Mouse (Mus musculus) midbrain, embryonic 14.5 days (tissue): ENCODE data around the gene Nkpd1. TPM values are rescaled to one million over a fixed set of nuclear protein-coding genes. Genes with fewer than 3 reads are reported as not detected.

ENCODE experiments used
- ATAC-seq: fragments of 200-750 bp; cut with Nextera tagmentation; 2 replicates; pipeline ENCODE4 v1.8.0; 2017; ENCODE audit warnings: moderate number of reproducible peaks, moderate library complexity; ENCODE audit not compliant: low FRiP score, low TSS enrichment
- DNase-seq: peaks from one replicate; pipeline ENCODE4 v3.0.0-alpha.2; 2015
- H3K27ac ChIP-seq: fragments of 300-500 bp; sonication (generic); replicated peaks from 2 replicates; pipeline ENCODE4 v1.5.1; 2014; ENCODE audit warnings: mild to moderate bottlenecking, low read depth, low read length, moderate library complexity
- H3K27me3 ChIP-seq: fragments of 300-500 bp; sonication (generic); 2 replicates; pipeline ENCODE4 v1.6.1; 2014; ENCODE audit warnings: low read length, control low read depth, mixed read lengths; ENCODE audit not compliant: control insufficient read depth, insufficient read depth
- H3K36me3 ChIP-seq: fragments of 300-500 bp; sonication (generic); 2 replicates; pipeline ENCODE4 v1.6.1; 2014; ENCODE audit warnings: low read length, control low read depth; ENCODE audit not compliant: control insufficient read depth, insufficient read depth
- H3K4me1 ChIP-seq: fragments of 300-500 bp; sonication (generic); 2 replicates; pipeline ENCODE4 v1.6.1; 2014; ENCODE audit warnings: mild to moderate bottlenecking, antibody characterized with exemption, low read length, control low read depth; ENCODE audit not compliant: control insufficient read depth, insufficient read depth
- H3K4me2 ChIP-seq: fragments of 300-500 bp; sonication (generic); 2 replicates; pipeline ENCODE4 v1.6.1; 2014; ENCODE audit warnings: mild to moderate bottlenecking, low read length, moderate library complexity
- H3K4me3 ChIP-seq: fragments of 300-500 bp; sonication (generic); replicated peaks from 2 replicates; pipeline ENCODE4 v1.5.1; 2014; ENCODE audit warnings: low read depth, low read length
- H3K9ac ChIP-seq: fragments of 300-500 bp; sonication (generic); replicated peaks from 2 replicates; pipeline ENCODE4 v1.6.1; 2014; ENCODE audit warnings: mild to moderate bottlenecking, low read length, moderate library complexity
- H3K9me3 ChIP-seq: fragments of 300-500 bp; sonication (generic); 2 replicates; pipeline ENCODE4 v1.6.1; 2016; ENCODE audit warnings: low read length, control low read depth, mixed read lengths; ENCODE audit not compliant: control insufficient read depth
- WGBS: fragments of 180-500 bp; shearing (Covaris S2); extraction: QIAGEN DNeasy Blood & Tissue Kit; methylation state at CpG from one replicate; pipeline ENCODE4 v1.1.7; 2014; 5-methylcytosine and 5-hydroxymethylcytosine counted together
- polyA plus RNA-seq: library from polyadenylated mRNA; unstranded; fragments of >200 nt; fragmentation: Nextera tagmentation; extraction: Ambion mirVana; gene quantifications from 2 replicates; pipeline ENCODE4 v1.2.1, GENCODE M21; 2014

Nkpd1 gene
- polyA plus RNA-seq = 0.51 and 0.74 TPM in 2 replicates

DNA sequence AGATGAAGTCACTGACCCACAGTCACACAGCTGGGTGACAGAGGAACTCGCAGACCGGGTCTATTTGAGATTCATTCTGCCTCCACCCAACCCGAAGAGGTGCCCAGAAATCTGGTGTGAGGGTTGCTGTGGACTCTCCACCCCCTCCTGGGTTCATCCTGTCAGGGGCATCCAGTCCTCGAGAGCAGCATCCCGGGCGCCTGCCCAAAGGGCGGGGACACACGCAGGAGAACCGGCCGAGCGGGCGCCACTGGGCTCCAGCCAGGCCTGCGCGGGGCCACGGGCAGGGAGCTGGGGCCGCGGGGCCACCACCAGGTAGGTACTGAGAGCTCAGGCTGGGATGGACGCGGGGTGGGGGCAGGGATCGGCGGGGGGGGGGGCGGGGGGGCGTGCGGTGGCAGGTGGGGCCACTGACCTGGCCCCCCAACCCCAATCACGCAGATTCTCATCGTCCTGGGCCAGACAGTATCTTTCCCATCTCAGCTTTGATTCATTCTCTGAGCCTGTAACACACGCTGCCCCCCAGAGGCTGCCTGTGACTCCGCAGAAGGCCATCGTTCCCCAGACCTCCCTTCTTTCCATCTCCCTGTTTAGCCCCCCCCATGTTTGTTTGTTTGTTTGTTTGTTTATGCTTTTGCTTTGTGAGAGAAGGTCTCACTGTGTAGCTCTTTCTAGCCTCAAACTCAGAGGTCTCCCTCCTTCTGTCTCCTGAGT, at the start of gene Nkpd1:
Gene Nkpd1 (plus strand): TSS at position 187 of the 714 bp plus-strand sequence.
- Histone ChIP-seq H3K9ac (peak within 1 kb of the TSS; percentile 49), H3K4me3 (peak within 1 kb of the TSS; percentile 15), H3K27me3 (peaks cover 47% of the 10 kb centered on the region), H3K9me3 (no peaks in the 10 kb centered on the region), H3K4me2 (peak within 1 kb of the TSS; percentile 50), H3K27ac (no peak within 1 kb of the TSS), H3K36me3 (no peaks in the 10 kb centered on the region), H3K4me1 (peaks cover 4% of the 10 kb centered on the region; the same call in 1 of the 2 replicates)
- WGBS = 5% methylated on average over 28 of the region's 29 CpGs
- no peak for ATAC-seq
- peak; percentile 70 for DNase-seq

DNA sequence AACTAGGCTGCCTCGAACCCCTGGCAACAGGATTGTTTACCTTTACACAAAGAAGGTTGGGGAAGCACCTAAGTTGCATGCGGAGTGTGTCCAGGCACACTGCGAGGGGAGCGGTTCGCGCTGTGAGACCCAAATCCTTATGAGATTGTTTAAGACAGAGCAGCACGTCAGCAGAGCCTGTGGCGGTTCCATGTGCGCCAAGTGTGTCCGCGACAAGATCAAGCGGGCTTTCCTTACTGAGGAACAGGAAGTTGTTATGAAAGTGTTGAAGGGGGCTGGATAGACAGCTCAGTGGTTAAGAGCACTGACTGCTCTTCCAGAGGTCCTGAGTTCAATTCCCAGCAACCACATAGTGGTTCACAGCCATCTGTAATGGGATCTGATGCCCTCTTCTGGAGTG, 49.4 kb upstream of the Nkpd1 start:
- 63% methylated on average over 12 of the region's 12 CpGs for WGBS
- no peaks in the 10 kb centered on the region for H3K36me3 ChIP-seq
- no peak overlapping the region for H3K4me3 ChIP-seq
- DNase-seq (no peak), ATAC-seq (no peak)
- H3K27me3 ChIP-seq = peaks cover 43% of the 10 kb centered on the region
- no peak overlapping the region for H3K9ac ChIP-seq
- H3K9me3 ChIP-seq = no peaks in the 10 kb centered on the region
- H3K4me2 ChIP-seq = no peak overlapping the region
- no peak overlapping the region for H3K27ac ChIP-seq
- no peaks in the 10 kb centered on the region for H3K4me1 ChIP-seq

GRCm38 (mm10) chr7:19469404-19469803, 48.2 kb upstream of the Nkpd1 start:
- H3K4me1 ChIP-seq = no peaks in the 10 kb centered on the region
- H3K27ac ChIP-seq = no peak overlapping the region
- H3K36me3 ChIP-seq = no peaks in the 10 kb centered on the region
- H3K27me3 ChIP-seq = peaks cover 48% of the 10 kb centered on the region
- no peak overlapping the region for H3K4me3 ChIP-seq
- DNase-seq = no peak
- no peak overlapping the region for H3K9ac ChIP-seq
- ATAC-seq = no peak
- H3K9me3 ChIP-seq = no peaks in the 10 kb centered on the region
- WGBS = 20% methylated on average over 23 of the region's 23 CpGs
- H3K4me2 ChIP-seq = no peak overlapping the region

- no peaks in the 10 kb centered on the region for H3K9me3 ChIP-seq
- H3K27ac ChIP-seq = no peak overlapping the region
- no peak for DNase-seq
- no peak for ATAC-seq
- peaks cover 56% of the 10 kb centered on the region for H3K27me3 ChIP-seq
- 5% methylated on average over 14 of the region's 14 CpGs for WGBS
- H3K9ac ChIP-seq = no peak overlapping the region
- no peaks in the 10 kb centered on the region for H3K4me1 ChIP-seq
- no peaks in the 10 kb centered on the region for H3K36me3 ChIP-seq
- H3K4me2 ChIP-seq = no peak overlapping the region
- H3K4me3 ChIP-seq = no peak overlapping the region
Measured at GRCm38 (mm10) chr7:19470308-19470707, 47.3 kb upstream of the Nkpd1 start.

- H3K9ac ChIP-seq = no peak overlapping the region
- no peak overlapping the region for H3K4me3 ChIP-seq
- H3K27ac ChIP-seq = no peak overlapping the region
- no peaks in the 10 kb centered on the region for H3K36me3 ChIP-seq
- H3K4me1 ChIP-seq = no peaks in the 10 kb centered on the region
- WGBS = 58% methylated on average over 4 of the region's 4 CpGs
- DNase-seq = no peak
- no peaks in the 10 kb centered on the region for H3K9me3 ChIP-seq
- H3K4me2 ChIP-seq = no peak overlapping the region
- no peak for ATAC-seq
- peaks cover 55% of the 10 kb centered on the region for H3K27me3 ChIP-seq
Measured at GRCm38 (mm10) chr7:19472403-19472802, 45.2 kb upstream of the Nkpd1 start.

- no peaks in the 10 kb centered on the region for H3K36me3 ChIP-seq
- ATAC-seq (peak; percentile 86), DNase-seq (peak; percentile 95)
- no peaks in the 10 kb centered on the region for H3K4me1 ChIP-seq
- peaks cover 55% of the 10 kb centered on the region for H3K27me3 ChIP-seq
- peak overlapping the region; percentile 73 for H3K9ac ChIP-seq
- H3K27ac ChIP-seq = peak overlapping the region; percentile 70
- H3K4me2 ChIP-seq = peak overlapping the region; percentile 71
- no peaks in the 10 kb centered on the region for H3K9me3 ChIP-seq
- peak overlapping the region; percentile 43 for H3K4me3 ChIP-seq
- under 1% methylated on average over 89 of the region's 89 CpGs for WGBS
Measured at GRCm38 (mm10) chr7:19473875-19474443, 43.7 kb upstream of the Nkpd1 start.

GRCm38 (mm10) chr7:19477084-19477483, 40.6 kb upstream of the Nkpd1 start:
- H3K27ac ChIP-seq = no peak overlapping the region
- DNase-seq (no peak), ATAC-seq (no peak)
- no peaks in the 10 kb centered on the region for H3K4me1 ChIP-seq
- H3K4me3 ChIP-seq = no peak overlapping the region
- no peak overlapping the region for H3K9ac ChIP-seq
- 76% methylated on average over 2 of the region's 2 CpGs for WGBS
- no peaks in the 10 kb centered on the region for H3K36me3 ChIP-seq
- H3K4me2 ChIP-seq = no peak overlapping the region
- peaks cover 28% of the 10 kb centered on the region for H3K27me3 ChIP-seq
- no peaks in the 10 kb centered on the region for H3K9me3 ChIP-seq

GRCm38 (mm10) chr7:19477624-19478384, 39.8 kb upstream of the Nkpd1 start:
- DNase-seq = no peak
- 25% methylated on average over 14 of the region's 14 CpGs for WGBS
- Histone ChIP-seq H3K36me3 (no peaks in the 10 kb centered on the region), H3K4me2 (no peak overlapping the region), H3K4me1 (no peaks in the 10 kb centered on the region), H3K9ac (no peak overlapping the region), H3K27ac (no peak overlapping the region), H3K4me3 (no peak overlapping the region), H3K27me3 (peaks cover 21% of the 10 kb centered on the region), H3K9me3 (no peaks in the 10 kb centered on the region)
- ATAC-seq = no peak
